Mouse (Mus musculus): ENCODE data around the gene Serpine3. TPM values are rescaled to one million over a fixed set of nuclear protein-coding genes. Genes with fewer than 3 reads are reported as not detected.

The Serpine3 gene
- polyA plus RNA-seq, 3 experiments from 2014 or later = not detected

Other genes starting within 250 kb of the Serpine3 start
- gene Gucy1b2, start 207.4 kb upstream of the Serpine3 start, polyA plus RNA-seq (2017; shearing (Covaris generic)) = not detected
- gene Fam124a, start 107.9 kb upstream of the Serpine3 start, polyA plus RNA-seq (2017; shearing (Covaris generic)) = not detected
- gene Gm4131, start 96.7 kb upstream of the Serpine3 start, polyA plus RNA-seq (2017; shearing (Covaris generic)) = not detected
- gene Ints6, start 97.5 kb downstream of the Serpine3 start, polyA plus RNA-seq (2017; shearing (Covaris generic)) = 10 to 100 TPM; 14.9 to 28.1 (median 26.3) TPM
- 1 to 10 TPM; 5.0 to 6.7 (median 5.2) TPM for gene Wdfy2, start 174.0 kb downstream of the Serpine3 start, polyA plus RNA-seq (2017; shearing (Covaris generic))